Mouse (Mus musculus): ENCODE measurements at regions not wholly inside any gene's neighbourhood (a gene's known extent, or its start where the extent isn't known, plus 50 kb on each side); places are given as distances from the start of the nearest gene placed in this dataset.

- WGBS, result 66% methylated on average over 4 of the region's 4 CpGs
- DNase-seq (ENCODE audit: low read depth, low spot score), result no peak
Measured at GRCm38 (mm10) chr9:90816844-90817243, 545.4 kb upstream of the Zic4 start.

- 81% methylated on average over 4 of the region's 4 CpGs for WGBS
- no peak for DNase-seq (ENCODE audit: low read depth, low spot score)
Measured at GRCm38 (mm10) chr9:90823574-90824280, 538.5 kb upstream of the Zic4 start.

- DNase-seq (ENCODE audit: low read depth, low spot score), result no peak
- WGBS, result 76% methylated on average over 3 of the region's 3 CpGs
Measured at GRCm38 (mm10) chr9:90827474-90827873, 534.7 kb upstream of the Zic4 start.

- no peak for DNase-seq (ENCODE audit: low read depth, low spot score)
- 53% methylated on average over 5 of the region's 5 CpGs for WGBS
Measured at GRCm38 (mm10) chr9:90828701-90829100, 533.5 kb upstream of the Zic4 start.

- 60% methylated on average over 4 of the region's 4 CpGs for WGBS
- DNase-seq (ENCODE audit: low read depth, low spot score), result no peak
Measured at GRCm38 (mm10) chr9:90830704-90831103, 531.5 kb upstream of the Zic4 start.

GRCm38 (mm10) chr9:90833743-90834539, 528.3 kb upstream of the Zic4 start:
- no peak for DNase-seq (ENCODE audit: low read depth, low spot score)
- WGBS, result 15% methylated on average over 3 of the region's 3 CpGs

GRCm38 (mm10) chr9:90838184-90838926, 523.9 kb upstream of the Zic4 start:
- WGBS, result 74% methylated on average over 6 of the region's 6 CpGs
- DNase-seq (ENCODE audit: low read depth, low spot score), result no peak

- WGBS, result 83% methylated on average over 5 of the region's 5 CpGs
- DNase-seq (ENCODE audit: low read depth, low spot score), result no peak
Measured at GRCm38 (mm10) chr9:90851044-90851443, 511.2 kb upstream of the Zic4 start.

- DNase-seq (ENCODE audit: low read depth, low spot score), result no peak
- 72% methylated on average over 5 of the region's 5 CpGs for WGBS
Measured at GRCm38 (mm10) chr9:90871636-90872035, 490.6 kb upstream of the Zic4 start.

- 38% methylated on average over 1 of the region's 1 CpGs for WGBS
- no peak for DNase-seq (ENCODE audit: low read depth, low spot score)
Measured at GRCm38 (mm10) chr9:90884467-90884866, 477.7 kb upstream of the Zic4 start.

GRCm38 (mm10) chr9:90887405-90887804, 474.8 kb upstream of the Zic4 start:
- DNase-seq (ENCODE audit: low read depth, low spot score), result no peak
- 90% methylated on average over 3 of the region's 3 CpGs for WGBS

GRCm38 (mm10) chr9:90890801-90891200, 471.4 kb upstream of the Zic4 start:
- WGBS, result 93% methylated on average over 4 of the region's 4 CpGs
- DNase-seq (ENCODE audit: low read depth, low spot score), result no peak

- WGBS, result 46% methylated on average over 1 of the region's 1 CpGs
- no peak for DNase-seq (ENCODE audit: low read depth, low spot score)
Measured at GRCm38 (mm10) chr9:90892816-90893215, 469.4 kb upstream of the Zic4 start.

- WGBS, result 40% methylated on average over 5 of the region's 5 CpGs
Measured at GRCm38 (mm10) chr9:90903557-90903956, 458.7 kb upstream of the Zic4 start.

GRCm38 (mm10) chr9:90906106-90906505, 456.1 kb upstream of the Zic4 start:
- 86% methylated on average over 5 of the region's 5 CpGs for WGBS
- DNase-seq (ENCODE audit: low read depth, low spot score), result no peak

More at GRCm38 (mm10) chr9:90903557-90903956, 458.7 kb upstream of the Zic4 start:
- no peak for DNase-seq (ENCODE audit: low read depth, low spot score)

GRCm38 (mm10) chr9:90906684-90907083, 455.5 kb upstream of the Zic4 start:
- no peak for DNase-seq (ENCODE audit: low read depth, low spot score)
- WGBS, result 91% methylated on average over 7 of the region's 7 CpGs

GRCm38 (mm10) chr9:90954613-90955012, 407.6 kb upstream of the Zic4 start:
- DNase-seq (ENCODE audit: low read depth, low spot score), result no peak

GRCm38 (mm10) chr9:90961436-90961835, 400.8 kb upstream of the Zic4 start:
- no peak for DNase-seq (ENCODE audit: low read depth, low spot score)
- WGBS, result 55% methylated on average over 4 of the region's 4 CpGs

- whole genome bisulfite sequencing, result 80% methylated on average over 3 of the region's 3 CpGs
- DNase-seq (ENCODE audit: low read depth, low spot score), result no peak
Measured at GRCm38 (mm10) chr9:90964043-90964442, 398.2 kb upstream of the Zic4 start.

GRCm38 (mm10) chr9:90978730-90979129, 383.5 kb upstream of the Zic4 start:
- no peak for DNase-seq (ENCODE audit: low read depth, low spot score)
- WGBS, result 75% methylated on average over 4 of the region's 4 CpGs

All from large intestine, adult 2 months (tissue).